Comparison of ENCODE assay signal across 8 mouse cellular contexts in the genomic region with DNA sequence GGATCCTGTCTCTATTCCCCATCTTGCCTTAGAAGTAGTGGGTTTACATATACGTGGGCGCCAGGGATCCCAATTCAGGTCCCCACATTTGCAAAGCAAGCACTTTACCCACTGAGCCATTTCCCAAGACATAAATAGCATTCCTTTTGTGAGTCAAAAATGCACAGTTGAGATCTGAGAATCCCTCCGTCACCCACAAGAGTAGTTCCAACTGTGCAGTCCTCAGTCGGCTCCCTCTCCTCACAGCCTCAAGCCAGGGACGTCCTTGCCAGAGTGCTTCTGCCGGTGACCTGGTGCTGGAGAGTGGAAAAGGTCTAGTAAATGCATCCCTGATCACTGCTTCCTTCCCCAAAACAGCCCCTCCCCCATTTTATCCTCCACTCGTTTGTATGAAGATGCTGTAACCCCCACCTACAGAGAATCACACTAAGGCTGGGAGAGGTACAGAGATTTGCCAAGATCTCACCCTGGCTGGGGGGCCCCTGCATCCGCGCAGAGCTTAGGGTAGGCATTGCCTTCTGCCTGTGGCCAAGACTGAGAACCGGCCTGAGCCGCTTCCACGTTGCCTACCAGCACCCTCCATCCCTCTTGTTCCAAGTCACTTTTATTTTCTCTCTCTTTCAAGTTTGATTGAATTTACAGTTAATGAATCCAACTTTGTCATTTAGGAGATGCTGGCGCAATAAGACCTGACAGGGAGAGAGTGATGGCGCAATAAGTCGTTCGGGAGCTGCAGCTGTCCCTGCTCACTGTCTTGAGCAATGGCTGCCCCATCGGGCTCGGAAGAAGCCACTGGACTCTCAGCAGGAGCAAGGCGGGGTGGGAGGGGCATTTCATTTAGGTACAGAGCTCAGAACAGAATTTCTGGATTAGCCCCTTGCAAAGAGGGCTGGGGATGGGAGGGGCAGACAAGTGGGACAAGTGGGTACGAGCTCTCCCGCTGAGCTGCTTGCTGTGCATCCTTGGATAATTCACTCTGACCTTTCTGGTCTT.
DNase-seq lines count a peak whose midpoint lies in the region; ATAC-seq lines count a peak whose summit lies in the region.

No protein-coding gene starts in this region.

- H3K27ac ChIP-seq in neural tube, embryonic 11.5 days (ENCODE audit: low read depth, low read length) = no peak overlapping the region
- no peak overlapping the region for H3K27ac ChIP-seq in embryonic facial prominence, embryonic 13.5 days
- no peak overlapping the region for H3K27ac ChIP-seq in limb, embryonic 12.5 days
- no peak overlapping the region for H3K27ac ChIP-seq in stomach, embryonic 16.5 days (ENCODE audit: low read length)

- no peaks in the 10 kb centered on the region for H3K27me3 ChIP-seq in neural tube, embryonic 11.5 days (ENCODE audit: control insufficient read depth, insufficient read depth, low read length)
- no peaks in the 10 kb centered on the region for H3K27me3 ChIP-seq in embryonic facial prominence, embryonic 13.5 days
- peaks cover 22% of the 10 kb centered on the region for H3K27me3 ChIP-seq in limb, embryonic 12.5 days
- H3K27me3 ChIP-seq in stomach, embryonic 16.5 days (ENCODE audit: control insufficient read depth, insufficient read depth, low read length) = no peaks in the 10 kb centered on the region

- no peak overlapping the region for H3K9ac ChIP-seq in neural tube, embryonic 11.5 days (ENCODE audit: low read length)
- H3K9ac ChIP-seq in embryonic facial prominence, embryonic 13.5 days = no peak overlapping the region
- H3K9ac ChIP-seq in limb, embryonic 12.5 days (replicated peaks) = no peak overlapping the region
- no peak overlapping the region for H3K9ac ChIP-seq in stomach, embryonic 16.5 days (ENCODE audit: low read length)

- H3K9me3 ChIP-seq in neural tube, embryonic 11.5 days (ENCODE audit: control insufficient read depth, low read length) = no peaks in the 10 kb centered on the region
- H3K9me3 ChIP-seq in embryonic facial prominence, embryonic 13.5 days = no peaks in the 10 kb centered on the region
- H3K9me3 ChIP-seq in limb, embryonic 12.5 days = no peaks in the 10 kb centered on the region
- no peaks in the 10 kb centered on the region for H3K9me3 ChIP-seq in stomach, embryonic 16.5 days (replicated peaks; ENCODE audit: control insufficient read depth, low read length)

- DNase-seq in neural tube, embryonic 11.5 days (ENCODE audit: low spot score) = peak; percentile 16
- no peak for DNase-seq in neural tube, embryonic 10.5 days (ENCODE audit: extremely low spot score, low spot score)
- no peak for DNase-seq in retina, embryonic 14.5 days (ENCODE audit: low spot score)
- DNase-seq in right cerebral cortex, postnatal 4 days = no peak

- no peak overlapping the region for H3K4me2 ChIP-seq in neural tube, embryonic 11.5 days (ENCODE audit: low read depth)
- H3K4me2 ChIP-seq in embryonic facial prominence, embryonic 13.5 days = peak overlapping the region; percentile 23; the same call in 1 of the 2 replicates
- peak overlapping the region; percentile 28 for H3K4me2 ChIP-seq in limb, embryonic 12.5 days
- H3K4me2 ChIP-seq in stomach, embryonic 16.5 days (ENCODE audit: low read depth, low read length) = peak overlapping the region; percentile 17

- no peak overlapping the region for H3K4me3 ChIP-seq in neural tube, embryonic 11.5 days (ENCODE audit: low read depth, low read length)
- H3K4me3 ChIP-seq in embryonic facial prominence, embryonic 13.5 days = no peak overlapping the region
- H3K4me3 ChIP-seq in limb, embryonic 12.5 days (replicated peaks) = 0 out of 2 replicates have a peak overlapping the region, but pooled peaks have one; percentile 11
- H3K4me3 ChIP-seq in stomach, embryonic 16.5 days (replicated peaks; ENCODE audit: low read length) = no peak overlapping the region; the same call in 1 of the 2 replicates

- ATAC-seq in neural tube, embryonic 11.5 days (ENCODE audit: insufficient read depth, low FRiP score, low TSS enrichment) = no peak
- no peak for ATAC-seq in embryonic facial prominence, embryonic 13.5 days (ENCODE audit: insufficient number of reproducible peaks, insufficient read depth, low FRiP score, low TSS enrichment, low read depth)
- ATAC-seq in limb, embryonic 12.5 days (ENCODE audit: insufficient number of reproducible peaks, insufficient read depth, low FRiP score, low TSS enrichment, low read depth) = no peak
- ATAC-seq in stomach, embryonic 16.5 days (ENCODE audit: insufficient read depth, low FRiP score) = no peak
- no peak for ATAC-seq in erythroid progenitor cell, adult 5-6 weeks (replicated peaks; ENCODE audit: low FRiP score, poor library complexity, severe bottlenecking)

- WGBS in neural tube, embryonic 11.5 days = 39% methylated on average over 21 of the region's 21 CpGs
- 41% methylated on average over 21 of the region's 21 CpGs for WGBS in embryonic facial prominence, embryonic 13.5 days
- WGBS in limb, embryonic 12.5 days = 35% methylated on average over 21 of the region's 21 CpGs
- 31% methylated on average over 21 of the region's 21 CpGs for WGBS in stomach, embryonic 16.5 days

- no peaks in the 10 kb centered on the region for H3K36me3 ChIP-seq in neural tube, embryonic 11.5 days (ENCODE audit: control insufficient read depth, insufficient read depth, low read length)
- H3K36me3 ChIP-seq in embryonic facial prominence, embryonic 13.5 days = no peaks in the 10 kb centered on the region
- H3K36me3 ChIP-seq in limb, embryonic 12.5 days = no peaks in the 10 kb centered on the region
- H3K36me3 ChIP-seq in stomach, embryonic 16.5 days (ENCODE audit: control insufficient read depth, insufficient read depth, low read length) = no peaks in the 10 kb centered on the region

- H3K4me1 ChIP-seq in neural tube, embryonic 11.5 days (ENCODE audit: control insufficient read depth, insufficient read depth, low read length) = no peaks in the 10 kb centered on the region
- H3K4me1 ChIP-seq in embryonic facial prominence, embryonic 13.5 days = peaks cover 13% of the 10 kb centered on the region
- H3K4me1 ChIP-seq in limb, embryonic 12.5 days (replicated peaks) = peaks cover 7% of the 10 kb centered on the region; the same call in 1 of the 2 replicates
- no peaks in the 10 kb centered on the region for H3K4me1 ChIP-seq in stomach, embryonic 16.5 days (ENCODE audit: control insufficient read depth, insufficient read depth, low read length)
